Mouse (Mus musculus) neural tube, embryonic 14.5 days (tissue): ENCODE results near the gene 1700012P22Rik. TPM values are rescaled to one million over a fixed set of nuclear protein-coding genes. Genes with fewer than 3 reads are reported as not detected.

Source experiments
- ATAC-seq: fragments of 200-750 bp; cut with Nextera tagmentation; 2 replicates; pipeline ENCODE4 v1.8.0; 2017; ENCODE audit warnings: low read depth, mild to moderate bottlenecking, moderate TSS enrichment, moderate library complexity
- H3K27ac ChIP-seq: fragments of 300-500 bp; sonication (generic); 2 replicates; pipeline ENCODE4 v1.5.1; 2014; ENCODE audit warnings: low read depth, mild to moderate bottlenecking, control low read depth, low read length, moderate library complexity, mixed read lengths
- H3K27me3 ChIP-seq: fragments of 300-500 bp; sonication (generic); 2 replicates; pipeline ENCODE4 v1.6.1; 2014; ENCODE audit warnings: low read length; ENCODE audit not compliant: control insufficient read depth, insufficient read depth
- H3K36me3 ChIP-seq: fragments of 300-500 bp; sonication (generic); 2 replicates; pipeline ENCODE4 v1.6.1; 2014; ENCODE audit warnings: low read length, mixed read lengths; ENCODE audit not compliant: control insufficient read depth, insufficient read depth
- H3K4me1 ChIP-seq: fragments of 300-500 bp; sonication (generic); 2 replicates; pipeline ENCODE4 v1.6.1; 2014; ENCODE audit warnings: low read length; ENCODE audit not compliant: control insufficient read depth, insufficient read depth
- H3K4me2 ChIP-seq: fragments of 300-500 bp; sonication (generic); 2 replicates; pipeline ENCODE4 v1.6.1; 2014; ENCODE audit warnings: mild to moderate bottlenecking, low read depth, low read length, control low read depth
- H3K4me3 ChIP-seq: fragments of 300-500 bp; sonication (generic); 2 replicates; pipeline ENCODE4 v1.5.1; 2014; ENCODE audit warnings: low read depth, low read length, control low read depth, mixed read lengths
- H3K9ac ChIP-seq: fragments of 300-500 bp; sonication (generic); replicated peaks from 2 replicates; pipeline ENCODE4 v1.6.1; 2014; ENCODE audit warnings: low read depth, mild to moderate bottlenecking, control low read depth, low read length, mixed read lengths
- H3K9me3 ChIP-seq: fragments of 300-500 bp; sonication (generic); 2 replicates; pipeline ENCODE4 v1.6.1; 2016; ENCODE audit warnings: low read length; ENCODE audit not compliant: control insufficient read depth
- WGBS: fragments of 180-500 bp; shearing (Covaris S2); extraction: QIAGEN DNeasy Blood & Tissue Kit; methylation state at CpG from one replicate; pipeline ENCODE4 v1.1.7; 2014; 5-methylcytosine and 5-hydroxymethylcytosine counted together
- polyA plus RNA-seq: library from polyadenylated mRNA; unstranded; fragments of >200 nt; fragmentation: Nextera tagmentation; extraction: Ambion mirVana; gene quantifications from 2 replicates; pipeline ENCODE4 v1.2.1, GENCODE M21; 2014

Gene 1700012P22Rik
- polyA plus RNA-seq: not detected in 2 replicates

DNA sequence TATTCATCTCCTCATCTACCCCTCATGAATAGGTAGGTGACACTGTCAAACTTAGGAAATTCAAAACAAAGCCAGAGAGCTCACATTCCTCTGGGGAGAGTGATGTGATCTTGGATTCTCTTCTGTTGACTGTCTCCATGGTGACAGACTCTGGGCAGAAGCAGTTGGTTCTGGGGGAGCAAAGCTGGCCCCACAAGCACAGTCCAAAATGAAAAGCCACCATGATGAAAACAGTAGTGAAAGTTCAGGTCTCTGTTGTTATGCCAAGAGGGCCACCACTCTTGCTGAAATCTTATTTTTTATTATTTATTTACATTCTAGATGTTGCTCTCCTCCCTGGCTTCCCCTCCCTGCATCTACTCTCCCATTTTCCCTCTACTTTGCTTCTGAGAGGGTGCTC lies at the start of gene 1700012P22Rik:
1700012P22Rik (minus strand) TSS at position 101 of the 400 bp plus-strand sequence.
- Histone ChIP-seq H3K36me3 (no peaks in the 10 kb centered on the region), H3K4me3 (no peak within 1 kb of the TSS), H3K4me1 (no peaks in the 10 kb centered on the region), H3K9me3 (0 out of 2 replicates have a peak, but pooled peaks cover 2% of the 10 kb centered on the region), H3K27me3 (no peaks in the 10 kb centered on the region), H3K4me2 (no peak within 1 kb of the TSS), H3K27ac (no peak within 1 kb of the TSS), H3K9ac (no peak within 1 kb of the TSS)
- no peak for ATAC-seq

DNA sequence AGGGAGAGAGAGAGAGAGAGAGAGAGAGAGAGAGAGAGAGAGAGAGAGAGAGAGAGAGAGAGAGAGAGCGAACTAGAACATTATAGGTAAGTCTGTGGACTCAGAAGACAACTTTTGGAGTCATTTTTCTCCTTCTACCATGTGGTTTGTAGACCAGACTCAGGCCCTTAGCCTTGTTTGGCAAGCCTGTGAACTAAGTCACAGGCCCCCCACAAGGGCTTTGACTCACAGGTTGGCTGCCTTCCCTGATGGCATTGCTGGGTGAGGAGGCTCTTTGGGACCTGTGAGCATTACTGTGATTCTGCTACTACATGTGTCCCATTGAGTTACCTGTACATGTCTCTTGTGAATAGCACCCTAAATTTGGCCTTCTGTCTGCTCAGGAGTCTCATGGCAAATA lies 29.5 kb upstream of the 1700012P22Rik start:
- ATAC-seq: no peak
- no peak overlapping the region for H3K9ac ChIP-seq
- H3K4me3 ChIP-seq: no peak overlapping the region
- no peaks in the 10 kb centered on the region for H3K36me3 ChIP-seq
- no peaks in the 10 kb centered on the region for H3K4me1 ChIP-seq
- 75% methylated on average over 1 of the region's 1 CpGs for WGBS
- H3K27ac ChIP-seq: no peak overlapping the region
- H3K9me3 ChIP-seq: no peaks in the 10 kb centered on the region; the same call in 1 of the 2 replicates
- no peak overlapping the region for H3K4me2 ChIP-seq
- no peaks in the 10 kb centered on the region for H3K27me3 ChIP-seq

DNA sequence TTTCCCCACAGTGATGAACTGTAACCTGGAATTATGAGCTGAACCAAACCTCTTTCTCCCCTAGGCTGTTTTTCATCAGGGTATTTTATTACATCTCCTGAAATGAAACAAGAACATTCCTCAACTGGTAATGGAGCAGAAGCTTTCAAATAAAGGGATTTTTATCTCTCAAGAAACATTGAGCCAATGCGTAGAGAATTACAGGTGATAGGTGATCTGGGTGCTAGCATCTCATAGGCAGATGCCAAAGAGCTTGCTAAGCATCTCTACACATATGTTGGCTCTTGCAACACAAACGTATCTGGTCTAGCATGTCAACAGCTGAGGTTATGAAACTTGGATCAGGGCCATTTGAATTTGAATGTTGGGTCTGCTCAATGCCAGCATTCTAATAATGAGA lies 26.6 kb upstream of the 1700012P22Rik start:
- Histone ChIP-seq H3K9ac (no peak overlapping the region), H3K9me3 (no peaks in the 10 kb centered on the region; the same call in 1 of the 2 replicates), H3K4me3 (no peak overlapping the region), H3K4me2 (no peak overlapping the region), H3K4me1 (no peaks in the 10 kb centered on the region), H3K27me3 (no peaks in the 10 kb centered on the region), H3K36me3 (no peaks in the 10 kb centered on the region), H3K27ac (no peak overlapping the region)
- WGBS: 81% methylated on average over 2 of the region's 2 CpGs
- ATAC-seq: no peak

DNA sequence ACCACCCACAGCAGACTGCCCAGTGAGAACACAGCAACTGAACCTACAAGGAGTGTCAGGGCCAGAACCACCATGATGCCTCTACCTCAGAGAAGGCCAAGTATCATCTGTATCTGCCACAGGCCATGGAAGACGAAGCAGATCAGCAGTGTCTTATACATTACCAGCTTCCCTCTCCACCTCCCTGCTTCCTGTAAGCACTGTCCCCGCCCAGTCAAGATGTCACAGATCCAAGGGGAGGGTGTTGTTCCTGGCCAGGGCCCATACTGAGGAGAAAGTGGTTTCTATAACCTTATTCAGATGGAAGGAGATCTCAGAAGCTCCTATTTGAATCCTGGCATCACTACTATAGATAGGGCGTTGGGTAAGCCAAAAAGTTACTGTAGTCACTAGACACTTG lies 25.1 kb upstream of the 1700012P22Rik start, which contains the start of gene Aadacl3:
Aadacl3 (minus strand) TSS at position 101 of the 400 bp plus-strand sequence.
- no peak within 1 kb of the TSS for H3K9ac ChIP-seq
- no peaks in the 10 kb centered on the region for H3K36me3 ChIP-seq
- no peak within 1 kb of the TSS for H3K4me3 ChIP-seq
- no peak for ATAC-seq
- H3K27me3 ChIP-seq: no peaks in the 10 kb centered on the region
- no peak within 1 kb of the TSS for H3K4me2 ChIP-seq
- no peaks in the 10 kb centered on the region for H3K9me3 ChIP-seq
- H3K27ac ChIP-seq: no peak within 1 kb of the TSS
- no peaks in the 10 kb centered on the region for H3K4me1 ChIP-seq
- 79% methylated on average over 3 of the region's 3 CpGs for WGBS

DNA sequence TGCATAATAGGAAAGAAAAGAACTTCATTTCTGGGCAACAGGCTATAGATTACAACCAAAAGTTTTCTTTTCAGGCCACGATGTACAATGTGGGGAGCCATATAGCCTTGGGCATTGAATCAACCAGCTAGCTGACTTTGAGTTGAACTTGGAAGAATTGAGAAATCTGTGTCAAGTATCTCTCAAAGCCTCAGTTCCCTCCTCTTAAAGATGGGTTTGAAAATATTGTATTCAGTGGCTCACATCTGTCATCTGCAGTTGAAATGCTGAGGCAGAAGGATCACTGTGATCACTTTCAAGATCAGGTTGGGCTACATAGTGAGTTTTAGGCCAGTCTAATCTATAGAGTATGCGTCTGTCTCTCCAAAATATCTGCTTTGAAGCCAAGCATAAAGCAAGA lies 14.6 kb upstream of the 1700012P22Rik start, which contains the start of gene Gm9944:
Gm9944 (minus strand) TSS at position 101 of the 400 bp plus-strand sequence.
- Histone ChIP-seq H3K4me3 (no peak within 1 kb of the TSS), H3K9me3 (no peaks in the 10 kb centered on the region), H3K4me2 (no peak within 1 kb of the TSS), H3K4me1 (no peaks in the 10 kb centered on the region), H3K27ac (no peak within 1 kb of the TSS), H3K36me3 (no peaks in the 10 kb centered on the region), H3K27me3 (no peaks in the 10 kb centered on the region), H3K9ac (no peak within 1 kb of the TSS)
- ATAC-seq: no peak
- 78% methylated on average over 2 of the region's 2 CpGs for WGBS

DNA sequence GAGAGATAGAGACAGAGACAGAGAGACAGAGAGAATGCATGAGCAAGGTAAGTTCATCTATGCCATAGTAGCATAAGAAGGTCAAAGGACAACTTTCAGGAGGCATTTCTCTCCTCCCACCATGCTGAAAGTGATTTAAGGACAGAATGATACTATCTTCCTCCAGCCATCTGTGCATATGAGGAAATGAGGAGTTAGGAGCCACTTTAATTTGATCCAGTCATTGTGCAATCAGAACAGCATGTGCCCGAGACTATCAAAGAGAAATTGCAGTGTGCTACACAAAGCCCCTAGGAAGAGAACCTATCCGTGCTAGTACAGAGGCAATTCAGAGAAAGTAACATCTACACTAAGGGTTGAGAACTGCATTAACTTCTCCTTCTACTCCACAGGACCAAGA lies 10.0 kb upstream of the 1700012P22Rik start:
- Histone ChIP-seq H3K4me3 (no peak overlapping the region), H3K27ac (no peak overlapping the region), H3K9ac (no peak overlapping the region), H3K4me1 (no peaks in the 10 kb centered on the region), H3K4me2 (no peak overlapping the region), H3K9me3 (no peaks in the 10 kb centered on the region), H3K27me3 (no peaks in the 10 kb centered on the region), H3K36me3 (no peaks in the 10 kb centered on the region)
- 89% methylated on average over 2 of the region's 2 CpGs for WGBS
- ATAC-seq: no peak

DNA sequence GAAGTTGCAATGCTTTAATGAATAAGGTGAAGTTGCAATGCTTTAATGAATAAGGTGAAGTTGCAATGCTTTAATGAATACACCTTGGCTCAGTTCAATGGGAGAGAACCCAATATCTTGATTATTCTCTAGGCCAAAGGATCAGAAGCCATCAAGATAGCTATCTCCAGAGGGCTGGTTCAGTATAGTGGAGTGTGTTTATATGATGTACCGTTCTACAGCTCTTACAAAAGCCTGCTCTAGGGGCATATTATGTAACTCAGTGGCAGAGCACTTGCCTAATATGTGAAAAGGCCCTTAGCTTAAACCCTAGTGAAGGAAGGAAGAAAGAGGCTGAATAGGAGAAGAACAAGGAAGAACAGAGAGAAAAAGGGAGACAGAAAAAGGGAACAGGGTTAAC lies 3.0 kb upstream of the 1700012P22Rik start:
- no peak overlapping the region for H3K4me3 ChIP-seq
- H3K36me3 ChIP-seq: no peaks in the 10 kb centered on the region
- no peaks in the 10 kb centered on the region for H3K27me3 ChIP-seq
- H3K9ac ChIP-seq: no peak overlapping the region
- no peak overlapping the region for H3K27ac ChIP-seq
- no peaks in the 10 kb centered on the region for H3K4me1 ChIP-seq
- ATAC-seq: no peak
- H3K9me3 ChIP-seq: 0 out of 2 replicates have a peak, but pooled peaks cover 2% of the 10 kb centered on the region
- H3K4me2 ChIP-seq: no peak overlapping the region
- WGBS: 77% methylated on average over 1 of the region's 1 CpGs

DNA sequence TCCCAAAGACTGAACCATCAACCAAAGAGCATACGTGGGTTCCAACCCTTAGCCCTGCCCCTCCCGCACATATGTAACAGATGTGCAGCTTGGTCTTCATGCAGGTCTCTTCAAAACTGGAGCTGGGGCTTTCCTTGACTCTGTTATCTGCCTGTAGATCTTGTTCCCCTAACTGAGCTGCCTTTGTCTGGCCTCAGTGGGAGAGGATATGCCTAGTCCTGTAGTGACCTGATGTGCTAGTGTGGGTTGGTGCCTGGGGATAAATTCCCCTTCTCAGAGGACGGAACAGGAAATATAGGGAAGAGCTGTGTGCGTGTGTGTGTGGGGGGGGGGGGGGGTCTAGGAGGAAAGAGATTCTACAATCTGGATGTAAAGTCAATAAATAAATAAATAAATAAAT lies 2.5 kb upstream of the 1700012P22Rik start:
- Histone ChIP-seq H3K9ac (no peak overlapping the region), H3K4me2 (no peak overlapping the region), H3K27me3 (no peaks in the 10 kb centered on the region), H3K36me3 (no peaks in the 10 kb centered on the region), H3K27ac (no peak overlapping the region), H3K4me1 (no peaks in the 10 kb centered on the region), H3K9me3 (0 out of 2 replicates have a peak, but pooled peaks cover 2% of the 10 kb centered on the region), H3K4me3 (no peak overlapping the region)
- 97% methylated on average over 4 of the region's 4 CpGs for WGBS
- no peak for ATAC-seq

DNA sequence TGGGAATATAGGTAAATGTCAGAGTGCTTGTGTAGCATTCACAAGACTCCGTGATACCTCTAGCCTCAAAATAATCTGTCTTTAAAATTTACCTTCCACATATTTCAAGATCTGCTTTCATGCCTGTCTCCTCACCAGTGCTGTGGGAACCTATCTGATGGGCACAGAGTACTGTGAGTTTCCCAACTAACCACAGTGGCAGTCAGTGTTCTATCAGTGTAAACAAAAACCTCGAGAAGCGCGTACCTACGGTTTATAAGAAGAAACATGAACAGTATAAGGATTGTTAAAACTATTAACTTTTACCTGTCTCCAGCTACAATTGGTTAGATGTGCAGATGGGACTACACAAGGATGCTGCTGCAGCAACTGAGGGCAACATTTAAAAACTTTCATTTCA lies 5.4 kb downstream of the 1700012P22Rik start:
- 93% methylated on average over 5 of the region's 5 CpGs for WGBS
- Histone ChIP-seq H3K27me3 (no peaks in the 10 kb centered on the region), H3K4me3 (no peak overlapping the region), H3K36me3 (no peaks in the 10 kb centered on the region), H3K4me1 (no peaks in the 10 kb centered on the region), H3K4me2 (no peak overlapping the region), H3K9me3 (no peaks in the 10 kb centered on the region), H3K27ac (no peak overlapping the region), H3K9ac (no peak overlapping the region)
- no peak for ATAC-seq
